Mouse (Mus musculus) embryo, embryonic 10.5 days (tissue): ENCODE measurements at regions not wholly inside any gene's neighbourhood (a gene's known extent, or its start where the extent isn't known, plus 50 kb on each side); places are given as distances from the start of the nearest gene placed in this dataset.
"Not testable (repeated sequence)": the region's sequence is repeated elsewhere in the genome, so short reads cannot be mapped to it uniquely, and the experiment has no call there.

ENCODE experiments used
- DNase-seq: peaks from one replicate; pipeline ENCODE4 v3.0.0-alpha.2; 2015; ENCODE audit warnings: low spot score

- no peak for DNase-seq
These were observed 61.8 kb upstream of the Prkar2b start for GRCm38 (mm10) chr12:32122915-32123314.

GRCm38 (mm10) chr12:32122007-32122406 lies 60.9 kb upstream of the Prkar2b start:
- DNase-seq, result not testable (repeated sequence)

GRCm38 (mm10) chr12:32112691-32113090 lies 51.6 kb upstream of the Prkar2b start:
- no peak for DNase-seq

- peak; percentile 32 for DNase-seq
These were observed 50.5 kb upstream of the Prkar2b start for GRCm38 (mm10) chr12:32111508-32112119.

- DNase-seq, result peak; percentile 45
These were observed 49.8 kb upstream of the Prkar2b start for GRCm38 (mm10) chr12:32110903-32111302.
